Mouse (Mus musculus) layer of hippocampus, adult 2 months (tissue): ENCODE results near the gene Ppp1r1b. TPM values are rescaled to one million over a fixed set of nuclear protein-coding genes. Genes with fewer than 3 reads are reported as not detected.

Experiments
- DNase-seq, 2 experiments: peaks; one replicate each; pipeline ENCODE4 v3.0.0; 2022; ENCODE audit warnings: low spot score in 2 of 2
- H3K27ac ChIP-seq: fragments of 200-600 bp; 2 replicates; pipeline ENCODE4 v1.8.1; 2022
- H3K4me3 ChIP-seq: fragments of 200-600 bp; 2 replicates; pipeline ENCODE4 v1.8.1; 2022; ENCODE audit warnings: mild to moderate bottlenecking
- CTCF ChIP-seq: fragments of 200-600 bp; conservative IDR thresholded peaks from 2 replicates; pipeline ENCODE4 v1.8.1; 2022; ENCODE audit warnings: antibody characterized with exemption, mild to moderate bottlenecking, moderate library complexity
- total RNA-seq, 2 experiments: library from RNA; stranded (reverse); gene quantifications; 2 replicates each; pipeline ENCODE4 v1.2.3; 2021

Gene Ppp1r1b
- total RNA-seq, 2 experiments from 2014 or later: 55.9 to 56.2 TPM

DNA sequence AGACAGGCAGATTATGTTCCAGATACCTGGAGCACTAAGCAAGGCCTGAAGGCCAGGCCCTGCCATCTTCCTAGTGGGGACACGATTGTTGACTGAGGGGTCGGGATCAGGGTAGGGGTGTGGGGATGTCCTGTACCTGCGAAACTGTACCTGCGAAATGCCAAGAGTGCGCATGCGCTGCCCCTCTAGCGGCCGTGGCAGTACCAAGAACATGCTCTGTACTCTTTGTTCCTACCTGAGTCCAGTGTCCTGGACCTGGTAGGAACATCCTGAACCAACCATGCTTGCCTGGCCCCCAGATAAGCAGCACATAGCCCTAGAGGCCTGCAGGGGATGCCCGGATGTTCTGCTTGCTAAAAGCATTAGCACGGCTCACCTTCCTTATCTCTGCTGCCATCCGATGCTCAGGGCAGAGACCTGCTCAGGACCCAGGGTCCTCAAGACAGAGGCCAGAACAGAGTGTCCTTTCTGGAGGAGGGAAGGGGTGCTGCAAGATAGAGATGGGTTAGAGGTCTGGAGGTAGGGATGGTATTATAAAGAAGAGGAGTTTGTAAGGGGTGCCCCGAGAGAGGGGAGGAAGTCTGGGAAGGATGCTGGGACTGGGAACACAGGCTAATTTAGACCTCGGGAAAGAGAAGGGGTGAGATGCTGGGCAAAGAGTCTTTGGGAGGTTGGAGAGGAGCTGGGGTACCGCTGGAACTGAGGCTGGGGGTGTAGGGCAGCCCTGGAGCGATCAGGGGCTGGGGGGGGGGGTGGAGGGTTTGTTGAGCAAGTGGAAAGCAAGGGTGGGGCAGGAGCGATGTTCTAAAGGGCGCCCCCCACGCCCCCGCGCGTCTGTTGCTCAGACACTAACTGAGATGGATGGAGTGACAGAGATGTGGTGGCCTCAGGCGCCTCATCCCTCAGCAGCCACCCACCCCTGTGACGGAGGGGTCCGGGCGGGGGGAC is 37.7 kb downstream of the Ppp1r1b start, which contains the start of gene Pnmt:
Gene Pnmt, plus strand, starts transcription at position 813 of the 948 bp plus-strand sequence.
- no peak for DNase-seq
- no peak within 1 kb of the TSS for H3K4me3 ChIP-seq
- H3K27ac ChIP-seq: no peak within 1 kb of the TSS
- no peak for TF ChIP-seq CTCF

GRCm38 (mm10) chr11:98386596-98386995 is 38.4 kb downstream of the Ppp1r1b start:
- no peak for TF ChIP-seq CTCF
- H3K4me3 ChIP-seq: no peak overlapping the region
- no peak for DNase-seq
- H3K27ac ChIP-seq: no peak overlapping the region

- H3K4me3 ChIP-seq: no peak overlapping the region
- no peak for TF ChIP-seq CTCF
- H3K27ac ChIP-seq: no peak overlapping the region
- DNase-seq: no peak
Measured at GRCm38 (mm10) chr11:98387056-98387577, 38.9 kb downstream of the Ppp1r1b start.

- H3K4me3 ChIP-seq: no peak overlapping the region
- H3K27ac ChIP-seq: no peak overlapping the region
- no peak for TF ChIP-seq CTCF
- no peak for DNase-seq
Measured at GRCm38 (mm10) chr11:98388282-98388681, 40.1 kb downstream of the Ppp1r1b start.

DNA sequence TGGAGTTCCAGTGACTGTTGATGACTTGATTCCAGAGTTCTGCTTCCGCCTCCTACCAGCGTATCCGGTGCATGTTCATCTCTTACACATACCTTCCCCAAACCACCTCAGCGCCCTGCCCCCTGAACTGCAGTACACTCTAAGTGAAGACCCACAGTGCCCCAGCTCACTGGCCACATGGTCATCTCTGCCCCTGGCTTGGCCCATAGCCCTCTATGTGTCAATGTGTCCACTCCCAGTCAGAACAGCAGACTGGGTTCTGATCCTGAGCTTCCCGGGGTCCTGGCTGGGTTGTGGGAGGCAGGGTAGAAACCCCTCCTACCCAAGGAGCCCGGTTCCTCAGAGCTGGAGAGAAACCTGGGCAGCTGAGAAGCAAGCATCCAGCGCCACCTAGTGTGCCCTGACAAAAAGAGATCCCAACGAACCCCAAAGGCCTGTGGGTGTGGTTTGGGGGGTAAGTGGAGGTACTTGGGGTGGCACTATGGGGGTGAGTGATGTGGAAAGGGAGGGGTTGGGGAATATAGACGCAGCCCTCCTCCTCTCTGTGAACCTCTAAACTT is 41.1 kb downstream of the Ppp1r1b start:
- peak; percentile 82 for TF ChIP-seq CTCF
- DNase-seq: peak; percentile 63 to 67
- H3K27ac ChIP-seq: no peak overlapping the region

DNA sequence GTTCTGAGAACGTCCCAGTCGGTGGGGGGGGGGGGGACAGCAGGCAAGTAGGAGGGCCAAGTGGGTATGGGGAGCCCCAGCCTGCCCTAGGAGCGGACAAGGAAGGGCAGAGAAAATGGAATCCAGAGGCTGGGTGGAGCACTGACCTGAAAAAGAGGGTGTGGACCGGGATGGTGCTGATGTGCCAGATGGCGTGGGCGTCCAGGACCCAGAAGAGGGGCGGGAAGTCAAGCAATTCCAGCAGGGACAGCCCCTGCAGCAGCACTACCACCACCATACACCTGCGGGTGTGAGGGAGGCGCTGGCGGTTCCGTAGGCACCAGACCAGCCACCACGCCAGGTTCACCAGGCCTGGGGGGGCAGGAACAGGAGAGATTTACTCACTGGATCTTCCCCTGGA is 41.9 kb downstream of the Ppp1r1b start:
- no peak for TF ChIP-seq CTCF
- no peak for DNase-seq
- no peak overlapping the region for H3K4me3 ChIP-seq
- H3K27ac ChIP-seq: no peak overlapping the region

More for the DNA sequence above, 41.1 kb downstream of the Ppp1r1b start:
- H3K4me3 ChIP-seq: no peak overlapping the region

DNA sequence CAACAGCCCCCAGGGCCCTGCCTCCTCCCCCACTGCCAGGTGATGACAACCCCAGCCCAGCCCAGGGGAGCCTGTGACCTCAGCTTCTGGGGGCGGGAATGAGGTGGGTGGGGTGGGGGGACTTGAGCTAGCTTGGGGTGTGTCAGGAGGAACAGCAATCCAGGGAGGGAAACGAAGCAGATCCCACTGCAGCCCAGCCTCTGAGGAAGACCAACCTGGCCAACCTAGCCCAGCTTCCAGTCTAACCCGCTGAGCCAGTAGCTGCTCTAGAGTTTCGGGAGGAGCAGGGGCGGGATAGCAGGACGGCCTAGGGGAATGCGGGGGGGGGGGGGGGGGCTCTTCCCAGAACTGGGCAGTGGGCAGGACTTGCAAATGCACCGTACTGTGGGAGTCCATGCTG is 43.8 kb downstream of the Ppp1r1b start:
- no peak for TF ChIP-seq CTCF
- no peak overlapping the region for H3K4me3 ChIP-seq

GRCm38 (mm10) chr11:98392645-98393044 is 44.4 kb downstream of the Ppp1r1b start:
- H3K27ac ChIP-seq: no peak overlapping the region
- H3K4me3 ChIP-seq: no peak overlapping the region
- TF ChIP-seq CTCF: no peak
- DNase-seq: no peak

More for the DNA sequence above, 43.8 kb downstream of the Ppp1r1b start:
- DNase-seq: no peak
- H3K27ac ChIP-seq: no peak overlapping the region

DNA sequence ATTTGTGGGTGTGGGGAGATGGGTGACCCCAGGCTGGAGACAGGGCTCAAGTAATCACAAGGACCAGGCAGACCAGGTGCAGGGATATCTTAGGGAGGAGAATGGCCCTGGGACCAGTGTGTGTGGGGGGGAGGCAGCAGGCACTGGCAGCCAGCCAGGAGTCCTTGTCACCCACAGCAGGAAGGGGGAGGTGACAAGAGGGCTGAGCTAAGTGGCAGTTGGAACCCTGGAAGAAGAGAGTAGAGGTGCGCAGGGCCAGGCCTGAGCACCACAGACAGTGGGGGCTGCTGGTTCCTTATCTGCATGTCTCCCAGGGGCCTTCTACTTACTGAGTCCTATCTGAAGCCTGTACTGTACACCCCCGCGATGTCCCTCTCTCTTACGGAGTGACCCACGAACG is 45.1 kb downstream of the Ppp1r1b start:
- DNase-seq: no peak
- no peak for TF ChIP-seq CTCF
- Histone ChIP-seq H3K27ac (no peak overlapping the region), H3K4me3 (no peak overlapping the region)

DNA sequence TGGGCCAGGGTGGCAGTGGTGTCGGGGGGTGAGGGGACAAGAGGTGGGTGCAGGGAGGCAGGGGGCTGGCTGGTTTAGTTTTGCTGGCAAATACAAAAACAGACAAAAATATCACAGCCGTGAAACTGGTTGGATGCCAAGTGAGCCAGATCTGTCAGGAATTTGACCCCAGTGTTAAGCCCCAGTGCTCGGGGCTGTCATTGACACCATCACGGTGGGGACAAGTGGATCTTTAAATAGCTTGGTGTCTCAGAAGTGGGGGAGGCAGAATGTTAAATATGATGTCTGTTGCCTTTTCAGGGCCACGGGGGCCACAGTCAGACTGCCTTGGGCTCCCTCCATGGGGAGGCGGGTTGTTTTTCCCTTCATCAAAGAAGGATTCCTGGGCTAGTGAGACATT is 46.1 kb downstream of the Ppp1r1b start:
- no peak for DNase-seq
- H3K27ac ChIP-seq: no peak overlapping the region
- no peak overlapping the region for H3K4me3 ChIP-seq
- TF ChIP-seq CTCF: no peak

- Histone ChIP-seq H3K27ac (no peak overlapping the region), H3K4me3 (no peak overlapping the region)
- DNase-seq: no peak
- no peak for TF ChIP-seq CTCF
Measured at GRCm38 (mm10) chr11:98395041-98395440, 46.8 kb downstream of the Ppp1r1b start.

DNA sequence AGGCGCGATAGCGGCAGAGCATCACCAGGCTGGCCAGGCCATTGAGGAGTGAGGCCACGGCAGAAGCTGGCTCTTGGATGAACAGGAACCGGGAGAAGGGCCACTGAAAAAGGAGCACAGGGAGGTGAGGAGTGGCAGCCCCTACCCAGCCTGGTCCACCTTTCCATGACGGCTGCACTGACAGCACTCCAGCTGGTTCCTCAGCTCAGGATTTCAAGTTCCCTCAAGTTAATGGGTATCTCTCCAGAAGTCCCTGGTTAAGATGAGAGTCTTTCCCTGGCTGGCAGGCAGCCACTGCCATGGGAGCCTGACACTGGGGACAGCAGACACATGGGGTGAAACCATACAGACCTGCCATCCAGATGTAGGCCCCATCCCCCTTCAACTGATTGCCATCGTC is 49.7 kb downstream of the Ppp1r1b start:
- DNase-seq: no peak
- H3K4me3 ChIP-seq: no peak overlapping the region
- no peak overlapping the region for H3K27ac ChIP-seq
- TF ChIP-seq CTCF: no peak

GRCm38 (mm10) chr11:98400161-98400726 is 52.0 kb downstream of the Ppp1r1b start, which contains the start of gene Pgap3:
Gene Pgap3, minus strand, starts transcription at chr11:98400490.
- no peak for TF ChIP-seq CTCF
- peak within 1 kb of the TSS; percentile 78 for H3K4me3 ChIP-seq
- H3K27ac ChIP-seq: peak within 1 kb of the TSS; percentile 90
- peak; percentile 77 to 89 for DNase-seq
